Mouse (Mus musculus): Measurements from ENCODE around the gene Tmppe.

The Tmppe gene

DNA sequence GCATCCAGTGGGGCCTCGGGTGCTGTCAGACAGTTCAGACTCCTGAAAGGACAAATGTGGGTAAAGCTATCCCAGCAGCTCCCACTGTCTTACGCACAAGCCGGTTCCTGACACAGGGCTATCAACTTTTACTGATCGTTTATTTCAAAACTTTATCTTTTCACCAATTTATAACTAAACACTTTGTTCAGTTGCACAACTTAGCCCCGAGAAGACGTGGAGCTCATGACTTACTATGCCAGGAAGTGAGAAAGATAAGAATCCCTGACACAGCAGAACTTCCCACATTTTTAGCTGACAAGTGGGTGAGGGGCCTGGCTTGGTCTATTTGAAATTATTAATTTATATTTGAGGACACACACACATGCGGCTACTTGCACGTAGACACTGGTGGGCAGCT, 6.2 kb upstream of the Tmppe start:
- peak; percentile 61 for DNase-seq (ENCODE audit: low read depth)

DNA sequence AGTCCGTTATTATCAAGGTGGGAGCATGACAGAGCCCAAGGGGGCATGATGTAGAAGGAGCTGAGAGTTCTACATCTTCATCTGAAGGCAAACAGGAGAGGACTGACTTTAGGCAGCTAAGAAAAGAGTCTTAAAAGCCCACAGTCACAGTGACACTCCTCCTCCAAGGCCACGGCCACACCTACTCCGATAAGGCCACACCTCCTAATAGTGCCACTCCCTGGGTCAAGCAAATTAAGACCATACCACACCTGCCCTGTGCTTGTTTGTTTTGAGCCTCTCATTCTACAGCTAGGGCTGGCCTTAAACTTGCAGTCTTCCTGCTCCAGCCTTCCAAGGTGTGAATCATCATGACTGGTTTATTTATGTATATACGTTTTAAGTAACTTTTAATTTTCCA, 5.6 kb upstream of the Tmppe start:
- DNase-seq (ENCODE audit: low read depth): peak; percentile 43

DNA sequence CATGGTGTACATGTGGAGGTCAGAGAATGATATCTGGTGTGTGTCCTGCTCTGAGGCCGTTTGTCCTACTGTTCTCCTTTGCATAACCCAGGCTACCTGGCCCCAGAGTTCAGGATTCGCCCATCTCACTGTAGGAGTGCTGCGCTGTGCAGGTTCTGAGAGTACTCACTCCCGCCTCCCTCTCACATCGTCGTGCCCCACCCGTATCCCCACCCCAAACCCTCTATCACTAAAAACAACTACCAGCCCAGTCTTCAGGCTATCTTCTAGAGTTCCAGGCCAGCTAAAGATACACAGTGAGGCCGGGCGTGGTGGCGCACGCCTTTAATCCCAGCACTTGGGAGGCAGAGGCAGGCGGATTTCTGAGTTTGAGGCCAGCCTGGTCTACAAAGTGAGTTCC, 1.2 kb upstream of the Tmppe start:
- no peak for DNase-seq (ENCODE audit: low read depth)

DNA sequence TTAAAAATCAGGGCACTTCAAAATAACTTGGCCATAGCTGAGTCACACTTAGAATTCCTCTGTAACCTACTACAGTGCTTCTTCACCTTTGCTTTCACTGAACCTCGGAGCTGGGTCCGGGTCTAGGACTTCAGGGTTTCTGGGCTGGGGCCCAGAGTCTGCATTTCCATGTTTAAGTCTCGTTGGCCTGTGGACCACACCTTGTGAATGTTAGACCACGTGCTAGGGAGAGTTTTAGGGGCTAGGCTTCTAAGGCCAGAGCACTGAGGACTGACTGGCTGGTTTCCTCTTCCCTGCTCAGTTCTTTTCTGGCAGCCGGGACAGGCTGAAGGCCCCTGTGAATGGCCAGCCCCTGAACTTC, 337 bp upstream of the Tmppe start:
- DNase-seq (ENCODE audit: low read depth): no peak

DNA sequence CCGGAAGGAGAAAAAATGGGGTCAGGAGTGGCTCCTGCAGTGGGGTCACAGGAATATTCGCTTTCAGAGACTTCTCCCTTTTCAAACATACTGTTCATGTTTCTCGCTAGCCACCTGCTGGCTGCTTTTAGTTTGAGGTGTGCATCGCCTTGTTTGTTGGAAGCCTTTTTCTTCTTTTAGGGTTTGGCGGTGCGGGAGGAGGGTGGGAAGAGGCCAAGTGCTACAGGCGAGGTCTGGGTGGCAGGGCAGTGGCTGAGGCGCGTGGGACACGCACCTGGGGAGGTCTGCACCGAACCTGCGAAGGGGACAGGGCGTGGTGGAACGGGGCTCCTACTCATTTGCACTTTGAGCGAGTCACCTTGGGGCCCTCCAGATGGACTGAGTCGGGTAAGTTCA, 778 bp downstream of the Tmppe start:
- peak; percentile 81 for DNase-seq (ENCODE audit: low read depth)

DNA sequence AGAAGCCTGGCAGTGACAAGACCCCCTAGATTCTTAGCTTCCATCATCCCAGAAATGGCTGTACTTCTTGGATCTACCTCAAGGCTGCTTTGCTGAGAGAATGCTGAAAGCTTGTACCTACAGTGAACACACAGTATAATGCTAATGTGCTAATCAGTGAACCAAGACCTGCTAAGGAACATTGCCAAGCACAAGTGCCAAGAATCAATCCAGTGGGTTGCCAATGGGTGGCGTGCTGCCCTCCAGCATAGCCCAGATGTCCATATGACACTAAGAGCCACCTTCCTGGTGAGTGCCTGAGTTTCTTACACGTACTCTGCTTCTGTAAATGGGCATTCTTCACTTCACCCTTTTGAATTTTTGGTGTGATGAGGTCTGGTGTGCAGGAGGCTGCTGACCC, 6.8 kb downstream of the Tmppe start:
- no peak for DNase-seq (ENCODE audit: low read depth)

DNA sequence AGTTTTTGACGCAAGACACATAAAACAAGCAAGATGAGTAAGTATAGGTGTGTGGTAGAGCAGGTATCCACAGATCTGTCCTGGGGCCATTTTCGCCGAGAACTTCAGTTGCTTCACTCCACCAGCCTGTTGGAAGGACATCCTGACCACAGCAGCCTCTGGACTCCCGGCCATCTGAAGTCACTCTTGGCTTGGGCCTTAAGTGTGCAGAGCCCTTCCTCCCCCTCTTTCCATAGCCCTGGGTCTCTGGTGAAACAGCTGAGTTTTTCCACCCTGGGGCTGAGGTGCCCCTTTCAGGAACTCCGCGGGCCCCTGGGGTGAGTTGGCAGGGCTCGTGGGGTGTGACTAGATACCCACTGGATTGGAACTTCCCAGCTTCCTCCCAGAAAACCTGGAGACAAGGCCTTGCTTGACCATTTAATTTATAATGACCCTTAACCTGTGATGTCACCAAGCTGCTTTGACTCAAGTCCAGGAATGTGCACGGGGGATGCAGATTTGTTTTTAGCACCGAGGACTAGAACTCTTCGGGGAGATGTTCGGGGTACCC, 9.5 kb downstream of the Tmppe start:
- no peak for DNase-seq (ENCODE audit: low read depth)

DNA sequence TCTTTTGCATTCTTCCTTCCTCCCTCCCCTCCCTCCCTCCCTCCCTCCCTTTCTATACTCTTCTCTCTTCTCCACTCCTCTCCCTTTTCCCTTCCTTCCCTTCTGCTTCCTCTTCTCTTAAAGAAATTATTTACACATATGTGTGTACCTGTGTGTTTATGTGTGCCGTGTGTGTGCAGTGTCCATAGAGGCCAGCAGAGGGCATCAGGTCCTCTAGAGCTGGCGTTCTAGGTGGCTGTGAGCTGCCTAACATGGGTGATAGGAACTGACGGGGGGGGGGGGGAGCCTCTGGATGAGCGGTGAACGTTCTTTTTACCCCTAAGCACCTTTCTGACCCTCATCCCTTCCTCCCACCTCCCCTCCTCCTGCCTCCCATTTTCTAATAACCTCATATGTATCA, 10.4 kb downstream of the Tmppe start:
- no peak for DNase-seq (ENCODE audit: low read depth)

DNA sequence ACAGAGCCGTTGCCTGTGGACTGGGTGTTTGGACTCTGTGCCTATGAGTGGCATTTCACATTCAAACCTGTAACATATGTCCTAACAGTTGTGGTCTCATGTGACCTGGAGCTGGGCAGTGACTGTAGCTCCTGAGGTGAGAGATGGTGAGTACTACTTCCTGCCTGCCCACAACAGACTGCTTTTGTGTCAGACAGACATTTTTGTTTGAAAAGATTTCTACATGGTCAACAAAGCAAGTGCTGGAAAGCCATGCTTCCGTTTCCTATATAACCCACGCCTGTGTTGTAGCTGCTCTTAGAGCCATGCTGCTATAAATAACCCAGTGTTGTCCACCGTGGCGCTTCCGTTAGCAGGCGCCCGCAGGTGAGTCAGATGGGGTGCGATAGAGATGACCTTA, 11.5 kb downstream of the Tmppe start:
- peak; percentile 89 for DNase-seq (ENCODE audit: low read depth)

DNA sequence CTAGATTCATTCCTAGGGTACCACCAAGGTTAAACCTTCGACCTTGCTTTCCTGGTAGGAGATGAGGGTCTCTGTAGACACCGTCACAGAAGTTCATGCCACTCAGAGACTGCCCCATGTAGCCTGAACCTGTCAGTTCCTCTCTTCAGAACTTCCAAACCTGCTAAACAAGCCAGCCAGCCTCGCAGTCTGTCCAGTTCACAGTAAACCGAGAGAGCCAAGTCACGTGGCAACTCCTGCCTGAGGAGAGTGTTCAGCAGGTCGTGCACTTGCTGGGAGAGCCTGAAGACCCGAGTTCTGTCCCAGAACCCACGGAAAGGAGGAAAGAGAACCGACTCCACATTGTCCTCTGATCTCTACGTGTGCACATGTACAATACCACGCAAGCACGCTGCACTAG, 13.0 kb downstream of the Tmppe start:
- no peak for DNase-seq (ENCODE audit: low read depth)

DNA sequence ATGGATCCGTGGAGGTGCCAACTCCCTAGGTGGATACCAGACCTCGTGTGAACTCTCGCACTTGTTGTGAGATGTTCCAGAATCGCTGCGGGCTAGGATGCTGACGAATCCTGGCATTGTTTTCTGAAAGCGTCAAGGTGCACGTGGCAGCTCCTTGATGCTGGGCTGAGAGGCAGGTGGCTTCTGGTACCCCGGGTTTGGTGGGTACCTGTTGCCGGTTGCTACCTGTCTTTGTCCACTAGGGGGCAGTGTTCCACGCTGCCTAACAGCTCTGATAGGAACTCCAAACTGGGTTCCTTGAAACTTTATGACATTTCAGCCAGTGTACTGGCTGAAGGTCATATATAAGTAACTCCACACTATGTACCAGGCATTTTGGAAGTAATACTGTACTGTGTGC, 14.8 kb downstream of the Tmppe start:
- DNase-seq (ENCODE audit: low read depth): peak; percentile 54

DNA sequence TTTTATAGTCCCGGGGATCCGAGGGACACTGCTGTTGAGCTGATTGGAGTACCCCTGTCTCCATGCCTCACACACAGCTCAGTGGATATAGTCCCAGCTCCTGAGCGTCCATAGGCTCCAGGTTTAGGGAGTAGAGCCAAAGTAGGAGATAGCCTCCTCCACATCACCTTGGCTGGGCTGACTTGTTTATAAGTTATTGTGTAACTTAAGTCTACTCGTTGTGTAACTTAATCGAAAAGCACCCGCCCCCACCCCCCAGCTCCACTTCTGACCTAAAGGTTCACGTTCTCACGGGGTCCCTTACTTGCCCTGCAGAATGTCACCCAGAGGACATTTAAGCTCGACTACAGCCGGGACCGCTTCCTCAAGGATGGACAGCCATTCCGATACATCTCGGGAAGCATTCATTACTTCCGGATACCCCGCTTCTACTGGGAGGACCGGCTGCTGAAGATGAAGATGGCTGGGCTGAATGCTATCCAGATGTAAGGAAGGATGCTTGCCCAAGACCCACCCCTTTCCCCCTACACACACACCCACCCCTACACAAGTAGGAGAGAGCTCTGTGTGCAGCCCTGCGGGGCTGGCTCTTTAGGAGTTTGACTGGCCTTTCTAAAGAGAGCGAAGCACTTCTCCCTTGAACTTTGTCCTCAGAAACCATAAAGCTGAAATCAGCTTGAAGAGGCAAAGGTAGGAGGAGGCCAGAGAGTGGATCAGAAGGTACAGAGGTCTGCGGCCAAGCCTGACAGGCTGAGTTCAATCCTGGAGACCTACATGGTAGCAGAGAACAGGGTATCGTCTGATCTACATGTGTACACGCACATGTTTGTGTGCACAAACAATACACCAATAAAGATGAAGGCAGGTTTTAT, 16.0 kb downstream of the Tmppe start:
- no peak for DNase-seq (ENCODE audit: low read depth)

DNA sequence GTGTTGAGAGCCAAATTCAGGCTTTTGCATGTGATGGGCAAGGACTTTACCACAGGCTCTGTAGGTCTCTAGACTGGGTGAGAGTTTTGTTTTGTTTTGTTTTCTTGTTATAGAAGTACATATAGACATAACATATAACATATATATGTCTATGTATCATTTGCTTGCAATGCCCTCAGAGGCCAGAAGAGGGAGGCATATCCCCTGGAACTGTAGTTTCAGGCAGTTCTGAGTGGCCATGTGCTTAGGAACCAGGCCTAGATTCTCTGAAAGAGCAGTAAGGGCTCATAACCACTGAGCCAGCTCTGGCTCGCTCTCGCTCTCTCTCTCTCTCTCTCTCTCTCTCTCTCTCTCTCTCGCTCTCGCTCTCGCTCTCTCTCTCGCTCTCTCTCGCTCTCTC, 17.3 kb downstream of the Tmppe start:
- peak; percentile 82 for DNase-seq (ENCODE audit: low read depth)

DNA sequence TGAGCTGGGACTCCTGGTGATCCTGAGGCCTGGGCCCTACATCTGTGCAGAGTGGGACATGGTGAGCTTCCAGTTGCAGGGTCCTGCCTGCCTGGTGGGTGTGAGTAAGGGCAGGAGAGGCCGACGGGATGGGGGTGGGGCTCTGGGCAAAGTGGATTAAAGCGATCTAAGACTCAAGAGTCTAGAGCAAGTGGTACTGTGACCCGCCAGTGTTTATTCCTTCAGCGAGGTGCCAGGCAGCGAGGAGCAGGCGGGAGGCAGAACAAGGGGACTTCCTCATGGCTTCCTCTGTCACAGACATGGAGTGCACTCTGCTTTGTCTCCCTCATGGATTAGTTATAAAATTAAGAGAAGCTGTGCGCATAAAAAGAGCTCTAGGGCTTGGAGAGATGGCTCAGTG, 19.5 kb downstream of the Tmppe start:
- DNase-seq (ENCODE audit: low read depth): no peak

DNA sequence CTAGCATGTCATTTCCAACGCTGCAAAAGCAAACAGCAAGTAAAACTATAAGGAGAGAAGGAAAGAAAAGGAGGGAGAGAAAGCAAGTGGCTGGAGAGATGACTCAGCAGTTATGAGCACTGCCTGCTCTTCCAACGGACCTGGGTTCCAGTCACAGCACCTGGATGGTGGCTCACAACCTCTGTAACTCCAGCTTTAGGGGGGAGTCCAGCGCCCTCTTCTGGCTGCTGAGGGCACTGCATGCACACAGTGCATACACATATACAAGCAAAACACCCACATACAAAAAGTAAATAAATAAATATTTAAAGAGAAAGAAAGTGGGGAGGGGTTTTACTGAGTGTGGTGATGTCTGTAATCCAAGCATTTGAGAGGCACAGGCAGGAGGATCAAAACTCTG, 20.1 kb downstream of the Tmppe start:
- DNase-seq (ENCODE audit: low read depth): no peak

DNA sequence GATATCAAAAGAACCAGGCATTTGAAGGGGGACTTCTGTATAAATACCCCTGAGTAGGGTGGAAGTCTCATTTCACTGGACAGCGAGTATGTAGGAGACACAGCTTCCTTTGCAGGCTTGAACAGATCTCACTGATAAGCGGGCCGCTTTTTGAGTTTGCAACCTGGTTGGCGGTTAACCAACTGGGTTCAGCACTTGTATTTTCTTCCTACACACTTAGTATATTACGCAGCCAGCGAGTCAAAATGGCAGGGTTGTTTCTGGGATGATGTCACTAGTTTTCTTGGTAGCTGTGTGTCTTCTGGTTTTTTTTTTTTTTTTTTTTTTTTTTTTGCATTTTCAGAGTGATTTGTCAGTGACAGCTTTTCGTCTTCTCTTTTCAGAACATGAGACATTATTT, 20.9 kb downstream of the Tmppe start:
- DNase-seq (ENCODE audit: low read depth): no peak

DNA sequence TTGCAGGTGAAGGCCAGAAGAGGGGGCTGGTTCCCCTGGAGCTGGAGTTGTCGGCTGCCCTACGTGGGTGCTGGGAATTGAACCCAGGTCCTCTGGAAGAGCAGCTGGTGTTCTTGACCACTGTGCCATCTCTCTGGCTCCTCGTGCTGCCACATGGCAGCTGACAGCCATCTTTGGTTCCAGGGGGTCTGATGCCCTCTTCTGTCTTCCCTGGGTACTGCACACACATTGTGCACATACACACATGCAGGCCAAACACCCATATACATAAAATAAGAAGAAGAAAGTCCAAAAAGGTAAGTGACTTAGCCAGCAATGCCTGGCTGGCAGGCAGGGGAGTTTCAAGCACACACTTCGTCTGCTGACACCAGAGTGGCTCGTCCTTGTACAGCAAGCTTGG, 24.7 kb downstream of the Tmppe start:
- no peak for DNase-seq (ENCODE audit: low read depth)

DNA sequence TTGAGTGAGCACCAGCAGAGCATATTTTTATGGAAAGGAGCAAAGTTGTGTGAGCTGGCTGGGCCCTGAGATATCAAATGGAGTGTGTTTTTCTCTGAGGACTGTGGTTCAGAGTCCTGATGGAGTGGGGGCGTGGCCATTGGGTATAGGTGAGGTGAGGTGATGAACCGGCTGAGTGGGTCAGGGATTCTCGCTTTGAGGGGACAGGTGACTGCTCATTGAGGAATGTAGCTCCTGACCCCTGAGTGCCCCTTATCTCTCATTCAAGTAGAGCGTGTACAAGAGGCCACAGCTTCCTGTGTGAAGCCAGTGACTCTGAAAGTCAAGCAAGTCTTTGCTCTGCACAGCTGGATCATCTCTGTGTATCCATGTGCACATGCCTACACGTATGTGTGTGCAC, 25.3 kb downstream of the Tmppe start:
- DNase-seq (ENCODE audit: low read depth): no peak

DNA sequence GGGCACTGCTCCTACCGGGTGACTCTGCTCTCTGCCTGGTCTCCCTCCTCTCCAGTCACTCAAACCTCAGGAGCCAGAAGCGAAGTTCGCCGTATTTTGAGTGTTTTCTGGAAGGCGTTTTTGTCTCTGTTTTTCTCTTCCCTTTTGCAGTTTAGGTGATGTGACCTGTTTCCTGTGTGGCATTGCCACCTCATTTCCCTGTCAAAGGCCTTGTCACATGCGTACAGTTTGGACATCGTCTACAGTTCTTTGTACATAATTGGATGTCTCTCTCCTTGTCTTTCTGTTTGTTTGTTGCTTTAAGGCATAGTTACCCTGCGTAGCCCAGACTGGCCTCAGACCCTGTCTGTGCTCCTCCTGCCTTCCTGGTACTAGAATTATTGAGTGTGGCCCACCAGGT, 26.5 kb downstream of the Tmppe start:
- DNase-seq (ENCODE audit: low read depth): no peak

DNA sequence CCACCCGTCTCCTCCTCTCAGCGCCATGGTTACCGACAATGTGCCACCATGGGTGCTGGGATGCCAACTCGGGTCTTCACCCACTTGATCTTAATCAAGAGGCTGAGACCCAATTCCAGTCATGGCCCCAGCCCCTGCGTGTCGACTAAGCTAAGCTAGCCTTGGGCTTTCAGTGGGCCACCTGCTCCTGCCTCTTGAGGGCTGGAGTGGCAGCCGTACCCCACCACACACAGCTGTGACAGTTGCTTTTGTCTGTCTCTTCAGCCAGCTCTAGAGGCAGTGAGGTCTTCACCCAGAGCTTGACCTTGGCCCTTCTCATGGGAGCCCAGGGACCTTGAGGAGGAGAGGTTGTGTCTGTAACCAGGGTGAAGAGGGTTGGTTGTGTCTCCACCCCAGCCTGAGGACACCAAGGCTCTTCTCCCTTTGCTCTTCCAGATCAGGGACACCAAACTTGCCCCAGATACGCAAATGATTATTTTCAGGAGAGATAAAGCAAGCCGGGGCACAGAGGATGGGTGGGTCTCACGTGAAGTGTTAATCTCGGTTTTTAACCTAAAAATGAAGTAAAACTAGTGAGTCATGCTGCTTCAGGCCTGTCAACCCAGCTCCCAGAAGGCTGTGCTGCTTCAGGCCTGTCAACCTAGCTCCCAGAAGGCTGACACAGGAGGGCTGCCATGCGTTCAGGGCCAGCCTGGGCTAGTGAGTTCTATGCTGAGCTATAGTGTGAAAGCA, 27.4 kb downstream of the Tmppe start:
- DNase-seq (ENCODE audit: low read depth): no peak

DNA sequence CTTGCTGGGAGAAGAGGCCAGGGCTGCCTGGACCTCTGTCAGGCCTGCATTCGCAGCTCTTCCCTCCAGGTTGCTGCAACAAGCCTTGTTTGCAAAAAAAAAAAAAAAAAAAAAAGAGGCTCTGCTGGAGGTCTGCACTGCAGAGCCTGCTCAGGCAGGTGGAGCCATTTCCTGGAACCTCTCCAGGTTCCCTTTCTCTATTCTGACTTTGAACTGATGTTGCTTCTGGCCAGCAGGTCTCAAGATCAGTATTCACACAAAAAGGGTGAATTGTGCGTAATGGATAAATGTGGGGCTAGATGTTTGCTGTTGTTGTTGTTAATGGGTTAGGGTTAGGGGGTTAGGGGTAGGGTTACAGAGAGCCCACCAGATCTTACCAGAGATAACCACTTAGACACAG, 34.8 kb downstream of the Tmppe start:
- no peak for DNase-seq (ENCODE audit: low read depth)

DNA sequence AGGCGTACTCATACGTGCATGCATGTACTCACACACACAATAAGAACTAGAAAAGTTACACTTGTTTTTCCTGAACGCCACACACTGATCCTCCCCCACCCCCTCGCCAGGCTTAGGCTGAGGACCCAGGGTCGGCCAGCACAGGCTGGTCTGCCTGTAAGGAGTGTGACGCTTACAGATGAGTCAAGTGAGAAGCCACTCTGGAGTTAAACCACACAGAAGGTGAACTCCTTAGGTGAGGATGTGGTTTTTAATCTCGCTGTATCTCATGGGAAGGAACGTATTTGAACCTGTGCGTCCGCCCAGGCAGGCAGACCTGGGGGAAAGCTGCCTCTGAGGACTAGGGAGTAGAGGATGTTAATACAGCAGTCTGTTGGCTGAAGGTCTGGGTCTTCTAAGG, 39.6 kb downstream of the Tmppe start:
- DNase-seq (ENCODE audit: low read depth): no peak

DNA sequence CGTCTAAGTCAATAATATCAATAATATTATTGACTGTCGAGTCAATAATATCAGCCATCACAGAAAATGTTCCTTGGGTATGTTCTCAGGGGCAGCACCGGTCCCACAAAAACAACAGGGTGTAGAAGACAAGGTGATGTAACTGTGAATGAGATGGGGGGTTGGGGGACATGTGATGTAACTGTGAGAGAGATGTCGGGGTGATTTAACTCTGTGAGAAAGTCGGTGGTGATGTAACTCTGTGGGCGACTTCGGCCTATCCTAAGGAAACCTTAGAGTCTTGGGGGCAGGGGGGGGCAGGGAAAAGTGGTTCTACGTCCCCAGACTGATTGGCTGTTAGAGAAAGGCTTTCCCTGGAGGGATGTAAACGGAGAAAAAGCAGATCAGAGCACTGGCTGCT, 41.3 kb downstream of the Tmppe start:
- peak; percentile 47 for DNase-seq (ENCODE audit: low read depth)

DNA sequence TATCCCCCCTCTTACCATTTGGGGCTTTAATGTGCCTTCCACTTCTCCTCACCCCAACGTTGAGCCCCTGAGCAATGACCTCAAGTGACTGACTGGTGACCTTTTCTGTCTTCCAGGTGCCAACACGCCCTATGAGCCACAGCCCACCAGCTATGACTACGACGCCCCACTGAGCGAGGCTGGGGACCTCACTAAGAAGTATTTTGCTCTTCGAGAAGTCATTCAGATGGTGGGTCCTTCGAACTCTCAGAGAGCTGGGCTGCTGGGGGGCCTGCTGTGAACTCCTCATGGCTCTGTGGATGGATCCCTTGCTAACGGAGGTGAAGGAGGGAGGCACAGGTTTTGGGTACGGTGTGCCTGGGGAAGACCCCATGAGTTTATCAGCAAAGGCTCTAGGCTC, 42.0 kb downstream of the Tmppe start:
- DNase-seq (ENCODE audit: low read depth): no peak

All from 416B (cell line).